Mouse (Mus musculus) cerebellum, adult 2 months (tissue): ENCODE results near the gene Ranbp9.

ENCODE experiments used
- CTCF ChIP-seq: fragments of 200-500 bp; IDR thresholded peaks from 2 replicates; pipeline ENCODE4 v1.5.1; 2011; ENCODE audit warnings: low read depth, mild to moderate bottlenecking, control low read depth, low read length, moderate library complexity, borderline replicate concordance; ENCODE audit not compliant: insufficient read depth
- POLR2A ChIP-seq: fragments of 200-500 bp; IDR thresholded peaks from 2 replicates; pipeline ENCODE4 v1.6.1; 2011; ENCODE audit warnings: low read length, control low read depth, borderline replicate concordance; ENCODE audit not compliant: insufficient read depth

DNA sequence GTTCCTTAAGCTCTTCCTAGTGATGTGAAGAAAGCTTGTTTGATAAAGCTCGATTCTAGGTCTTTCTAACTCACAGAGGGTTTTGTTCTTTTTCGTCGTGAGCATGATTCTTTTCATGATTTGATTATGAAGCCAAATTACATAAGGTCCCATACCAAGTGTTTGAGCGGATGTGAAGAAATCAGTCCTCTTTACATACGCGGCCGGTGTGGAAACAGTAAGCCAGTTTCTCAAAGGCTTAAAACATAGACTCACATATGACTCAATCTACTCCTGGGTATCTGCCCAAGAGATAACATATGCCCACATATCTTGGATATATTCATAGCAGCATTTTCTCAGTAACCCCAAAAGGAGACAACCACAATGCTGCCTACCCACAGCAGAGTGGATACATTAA is 12.6 kb upstream of the Ranbp9 start:
- no peak for TF ChIP-seq POLR2A
- TF ChIP-seq CTCF, result no peak
